Mouse (Mus musculus) lung, postnatal 14 days (tissue): ENCODE results near the gene Trappc6a.
A peak's percentile ranks its signal among the peaks of the same experiment; 100 is the strongest.

Source experiments
- DNase-seq: peaks from one replicate; pipeline ENCODE4 v3.0.0; 2021

Gene Trappc6a

GRCm38 (mm10) chr7:19524420-19525104, 16.4 kb downstream of the Trappc6a start:
- no peak for DNase-seq

GRCm38 (mm10) chr7:19525105-19525481, 16.9 kb downstream of the Trappc6a start:
- no peak for DNase-seq

GRCm38 (mm10) chr7:19531077-19531476, 22.9 kb downstream of the Trappc6a start:
- no peak for DNase-seq

GRCm38 (mm10) chr7:19532240-19532639, 24.0 kb downstream of the Trappc6a start:
- DNase-seq: no peak

GRCm38 (mm10) chr7:19534676-19535075, 26.5 kb downstream of the Trappc6a start:
- no peak for DNase-seq

GRCm38 (mm10) chr7:19540771-19541566, 32.8 kb downstream of the Trappc6a start:
- DNase-seq: peak; percentile 59

- DNase-seq: no peak
Measured at GRCm38 (mm10) chr7:19541681-19542154, 33.5 kb downstream of the Trappc6a start.

- DNase-seq: no peak
Measured at GRCm38 (mm10) chr7:19542155-19542691, 34.0 kb downstream of the Trappc6a start.

- no peak for DNase-seq
Measured at GRCm38 (mm10) chr7:19543584-19543983, 35.4 kb downstream of the Trappc6a start.

- no peak for DNase-seq
Measured at GRCm38 (mm10) chr7:19546007-19546406, 37.8 kb downstream of the Trappc6a start.

GRCm38 (mm10) chr7:19547344-19547969, 39.3 kb downstream of the Trappc6a start:
- no peak for DNase-seq

- no peak for DNase-seq
Measured at GRCm38 (mm10) chr7:19549394-19549793, 41.2 kb downstream of the Trappc6a start.

- DNase-seq: no peak
Measured at GRCm38 (mm10) chr7:19551634-19552033, 43.4 kb downstream of the Trappc6a start.

- DNase-seq: no peak
Measured at GRCm38 (mm10) chr7:19552443-19552842, 44.2 kb downstream of the Trappc6a start.

GRCm38 (mm10) chr7:19554168-19554567, 46.0 kb downstream of the Trappc6a start:
- no peak for DNase-seq

- DNase-seq: no peak
Measured at GRCm38 (mm10) chr7:19557086-19557485, 48.9 kb downstream of the Trappc6a start.

GRCm38 (mm10) chr7:19557982-19558900, 50.0 kb downstream of the Trappc6a start:
- no peak for DNase-seq

- no peak for DNase-seq
Measured at GRCm38 (mm10) chr7:19558965-19559364, 50.8 kb downstream of the Trappc6a start.

GRCm38 (mm10) chr7:19560491-19561260, 52.5 kb downstream of the Trappc6a start:
- DNase-seq: no peak

GRCm38 (mm10) chr7:19561431-19561764, 53.2 kb downstream of the Trappc6a start:
- no peak for DNase-seq
